Mouse (Mus musculus): ENCODE measurements around the gene Pigl. TPM values are rescaled to one million over a fixed set of nuclear protein-coding genes. Genes with fewer than 3 reads are reported as not detected.
"Not testable (repeated sequence)": the region's sequence is repeated elsewhere in the genome, so short reads cannot be mapped to it uniquely, and the experiment has no call there.

Gene Pigl
- polyA plus RNA-seq, 1 experiment from 2014 or later, result 12.4 TPM

DNA sequence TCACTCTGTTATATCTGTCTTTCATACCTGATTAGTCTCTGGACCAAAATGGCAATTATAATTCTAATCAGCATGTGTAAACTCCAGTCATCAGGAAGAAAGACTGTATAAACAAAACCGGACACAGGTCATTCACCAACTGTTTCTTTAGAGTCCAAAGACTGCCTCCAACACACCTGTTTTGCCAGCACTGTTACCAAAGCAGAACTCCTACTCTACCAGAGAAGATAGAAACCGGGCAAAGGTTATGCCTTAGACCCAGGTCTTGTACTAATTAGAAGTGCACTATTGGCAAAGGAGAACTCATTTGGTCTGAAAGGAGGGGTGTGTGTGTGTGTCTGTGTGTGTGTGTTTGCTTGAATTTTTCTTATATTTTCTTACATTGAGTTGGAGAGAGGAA lies 42.3 kb downstream of the Pigl start:
- Histone ChIP-seq H3K4me3 (replicated peaks) (no peak overlapping the region), H3K27ac (no peak overlapping the region), H3K4me1 (peaks cover 3% of the 10 kb centered on the region), H3K27me3 (no peaks in the 10 kb centered on the region), H3K9ac (no peak overlapping the region), H3K4me2 (no peak overlapping the region), H3K36me3 (no peaks in the 10 kb centered on the region), H3K9me3 (replicated peaks) (no peaks in the 10 kb centered on the region)
- ATAC-seq (replicated peaks; ENCODE audit: low FRiP score), result no peak
- 86% methylated on average over 2 of the region's 2 CpGs for WGBS

GRCm38 (mm10) chr11:62507683-62508082 lies 49.4 kb downstream of the Pigl start:
- no peaks in the 10 kb centered on the region for H3K27me3 ChIP-seq
- WGBS, result 79% methylated on average over 4 of the region's 4 CpGs
- H3K9me3 ChIP-seq (replicated peaks), result no peaks in the 10 kb centered on the region

DNA sequence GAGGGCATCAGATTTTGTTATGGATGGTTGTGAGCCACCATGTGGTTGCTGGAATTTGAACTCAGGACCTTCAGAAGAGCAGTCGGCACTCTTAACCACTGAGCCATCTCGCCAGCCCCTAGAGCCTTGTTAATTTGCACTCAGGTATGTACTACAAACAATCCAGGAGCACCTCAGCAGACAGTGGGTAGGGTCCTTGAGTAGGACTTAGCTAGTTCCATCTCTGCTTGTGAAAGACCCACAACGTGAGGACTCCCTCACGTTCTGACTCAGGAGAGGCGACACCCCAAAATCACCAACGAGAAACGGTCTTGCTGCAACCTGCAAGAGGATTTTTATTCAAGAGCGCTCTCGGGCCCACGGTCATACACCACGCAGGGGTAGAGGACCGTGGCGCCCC lies 50.1 kb downstream of the Pigl start:
- H3K27ac ChIP-seq; H3K9me3 ChIP-seq (replicated peaks); H3K9ac ChIP-seq; H3K36me3 ChIP-seq; H3K27me3 ChIP-seq; H3K4me3 ChIP-seq (replicated peaks); H3K4me2 ChIP-seq; ATAC-seq (replicated peaks; ENCODE audit: low FRiP score); H3K4me1 ChIP-seq: not testable (repeated sequence)
- WGBS, result 98% methylated on average over 13 of the region's 13 CpGs

More at GRCm38 (mm10) chr11:62507683-62508082, 49.4 kb downstream of the Pigl start:
- Histone ChIP-seq H3K4me3 (replicated peaks) (no peak overlapping the region), H3K36me3 (peaks cover 2% of the 10 kb centered on the region; the same call in 1 of the 2 replicates), H3K27ac (no peak overlapping the region), H3K9ac (no peak overlapping the region), H3K4me2 (no peak overlapping the region), H3K4me1 (no peaks in the 10 kb centered on the region)
- ATAC-seq (replicated peaks; ENCODE audit: low FRiP score), result no peak

DNA sequence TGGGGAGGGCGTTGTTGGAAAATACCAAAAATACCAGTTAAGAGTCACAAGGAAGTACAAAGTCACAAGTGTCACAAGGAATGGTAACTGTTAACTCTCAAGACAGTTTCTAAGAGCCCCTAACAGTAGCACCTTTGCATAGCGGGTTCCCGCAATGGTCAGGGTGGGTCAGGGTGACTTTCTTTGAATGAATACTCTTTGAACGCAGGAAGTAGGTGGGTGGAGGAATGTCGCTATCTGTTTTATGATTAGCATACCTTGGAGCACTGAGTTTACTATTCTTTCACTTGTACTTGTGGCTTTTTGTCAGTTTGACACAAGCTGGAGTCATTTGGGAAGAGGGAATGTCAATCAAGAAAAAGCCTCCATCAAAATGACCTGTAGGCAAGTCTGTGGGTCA lies 50.6 kb downstream of the Pigl start:
- H3K9ac ChIP-seq, result not testable (repeated sequence)
- WGBS, result 90% methylated on average over 5 of the region's 5 CpGs

DNA sequence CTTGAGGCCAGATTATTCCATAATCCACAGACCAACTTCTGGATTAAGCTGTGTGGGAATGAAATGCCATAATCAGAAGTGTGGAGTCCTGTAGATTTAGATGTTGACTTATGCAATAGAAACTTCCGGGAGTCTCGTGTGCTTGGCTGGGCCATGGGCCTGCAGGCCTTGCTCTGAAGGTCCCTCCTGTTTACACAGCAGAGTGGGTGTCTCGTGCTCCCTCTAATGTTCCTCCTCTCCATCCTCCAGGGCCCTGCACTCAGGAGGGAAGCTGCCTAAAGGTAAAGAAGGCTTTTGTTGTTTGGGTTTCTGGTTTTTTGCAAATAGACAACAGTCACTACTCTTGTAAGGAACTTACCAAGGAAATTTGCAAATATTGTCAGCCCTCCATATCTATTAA lies 51.3 kb downstream of the Pigl start:
- H3K4me3 ChIP-seq (replicated peaks), result no peak overlapping the region
- ATAC-seq (replicated peaks; ENCODE audit: low FRiP score), result no peak
- H3K4me2 ChIP-seq, result no peak overlapping the region
- peaks cover 4% of the 10 kb centered on the region; the same call in 1 of the 2 replicates for H3K36me3 ChIP-seq
- H3K27ac ChIP-seq, result no peak overlapping the region
- no peaks in the 10 kb centered on the region for H3K27me3 ChIP-seq
- WGBS, result 68% methylated on average over 3 of the region's 3 CpGs
- no peaks in the 10 kb centered on the region for H3K4me1 ChIP-seq
- H3K9ac ChIP-seq, result no peak overlapping the region
- H3K9me3 ChIP-seq (replicated peaks), result no peaks in the 10 kb centered on the region

More for the DNA sequence above, 50.6 kb downstream of the Pigl start:
- not testable (repeated sequence) for H3K36me3 ChIP-seq; H3K4me2 ChIP-seq; H3K27ac ChIP-seq; H3K9me3 ChIP-seq (replicated peaks); ATAC-seq (replicated peaks; ENCODE audit: low FRiP score); H3K4me1 ChIP-seq; H3K27me3 ChIP-seq; H3K4me3 ChIP-seq (replicated peaks)

DNA sequence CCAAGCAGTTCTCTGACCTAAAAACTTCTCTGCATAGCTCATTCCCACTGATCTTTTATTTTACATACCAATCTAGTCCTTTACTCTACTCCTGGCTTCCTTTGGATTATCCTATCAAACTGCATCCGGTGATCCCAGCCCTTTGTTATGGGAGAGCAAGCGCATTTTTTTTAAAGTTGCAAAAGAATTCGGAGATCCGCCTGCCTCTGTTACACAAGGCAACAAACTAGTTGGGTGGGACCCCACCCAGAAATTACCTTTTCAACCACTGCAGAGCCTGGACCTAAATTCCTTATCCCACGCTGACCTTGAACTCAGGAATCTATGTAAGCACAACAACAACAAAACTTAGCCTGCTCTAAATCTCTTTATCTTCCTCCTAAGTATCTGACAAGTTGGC lies 52.7 kb downstream of the Pigl start:
- no peak overlapping the region for H3K4me2 ChIP-seq
- no peaks in the 10 kb centered on the region for H3K9me3 ChIP-seq (replicated peaks)
- no peak for ATAC-seq (replicated peaks; ENCODE audit: low FRiP score)
- 90% methylated on average over 5 of the region's 5 CpGs for WGBS
- H3K27ac ChIP-seq, result no peak overlapping the region
- no peaks in the 10 kb centered on the region for H3K27me3 ChIP-seq
- H3K9ac ChIP-seq, result no peak overlapping the region
- no peaks in the 10 kb centered on the region for H3K4me1 ChIP-seq
- peaks cover 4% of the 10 kb centered on the region; the same call in 1 of the 2 replicates for H3K36me3 ChIP-seq
- H3K4me3 ChIP-seq (replicated peaks), result no peak overlapping the region

GRCm38 (mm10) chr11:62511444-62512202 lies 53.4 kb downstream of the Pigl start:
- Histone ChIP-seq H3K4me2 (no peak overlapping the region), H3K4me1 (no peaks in the 10 kb centered on the region)

DNA sequence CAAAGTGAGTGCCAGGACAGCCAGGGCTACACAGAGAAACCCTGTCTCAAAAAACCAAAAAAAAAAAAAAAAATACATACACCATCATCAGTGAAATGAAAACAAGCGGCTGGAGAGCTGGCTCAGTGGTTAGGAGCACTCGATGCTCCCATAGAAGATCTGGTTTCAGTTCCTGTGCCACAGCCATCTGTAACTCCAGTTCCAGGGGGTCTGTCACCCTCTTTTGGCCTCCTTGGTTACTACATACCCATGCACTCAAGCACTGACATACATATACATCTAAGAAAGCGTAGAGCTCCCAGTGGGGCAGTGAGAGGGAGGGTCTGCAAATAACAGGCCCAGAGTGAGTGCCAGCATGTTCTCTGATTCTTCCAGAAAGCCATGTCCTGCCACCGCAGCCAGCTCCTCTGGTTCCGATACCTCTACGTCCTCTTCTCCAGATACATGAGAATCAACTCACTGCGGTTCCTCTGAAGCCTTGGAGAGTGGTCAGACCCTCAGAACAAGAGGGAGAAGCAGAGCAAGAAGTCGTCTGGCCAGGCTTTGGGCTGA lies 54.3 kb downstream of the Pigl start:
- ATAC-seq (replicated peaks; ENCODE audit: low FRiP score), result no peak
- Histone ChIP-seq H3K27ac (no peak overlapping the region), H3K27me3 (no peaks in the 10 kb centered on the region), H3K4me3 (replicated peaks) (no peak overlapping the region), H3K4me1 (no peaks in the 10 kb centered on the region), H3K36me3 (peaks cover 4% of the 10 kb centered on the region; the same call in 1 of the 2 replicates), H3K9ac (no peak overlapping the region), H3K9me3 (replicated peaks) (no peaks in the 10 kb centered on the region), H3K4me2 (no peak overlapping the region)
- WGBS, result 87% methylated on average over 8 of the region's 8 CpGs

More at GRCm38 (mm10) chr11:62511444-62512202, 53.4 kb downstream of the Pigl start:
- Histone ChIP-seq H3K4me3 (replicated peaks) (no peak overlapping the region), H3K9ac (no peak overlapping the region), H3K27me3 (no peaks in the 10 kb centered on the region), H3K36me3 (peaks cover 4% of the 10 kb centered on the region; the same call in 1 of the 2 replicates), H3K9me3 (replicated peaks) (no peaks in the 10 kb centered on the region), H3K27ac (no peak overlapping the region)
- ATAC-seq (replicated peaks; ENCODE audit: low FRiP score), result no peak
- WGBS, result 84% methylated on average over 13 of the region's 13 CpGs

DNA sequence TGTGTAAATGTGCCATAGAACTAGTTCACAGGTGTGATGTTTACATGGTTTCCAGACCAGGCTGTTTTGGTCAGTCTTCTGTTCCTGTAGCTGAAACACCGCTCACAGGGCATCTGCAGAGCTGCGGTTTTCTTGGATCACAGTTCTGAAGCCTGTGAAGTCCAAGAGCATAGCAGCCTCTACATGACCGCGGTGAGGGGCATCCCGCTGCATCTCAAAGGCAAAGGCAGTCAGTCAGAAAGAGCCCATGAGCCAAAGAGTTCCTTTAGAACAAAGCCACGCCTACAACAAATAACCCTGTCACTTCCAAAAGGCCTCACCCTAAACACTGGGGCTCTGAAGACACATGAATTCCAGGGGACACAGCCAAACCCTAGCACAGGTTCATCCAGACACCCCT lies 55.1 kb downstream of the Pigl start:
- ATAC-seq (replicated peaks; ENCODE audit: low FRiP score), result no peak
- no peaks in the 10 kb centered on the region for H3K27me3 ChIP-seq
- H3K4me1 ChIP-seq, result no peaks in the 10 kb centered on the region
- H3K4me2 ChIP-seq, result no peak overlapping the region
- H3K36me3 ChIP-seq, result peaks cover 4% of the 10 kb centered on the region; the same call in 1 of the 2 replicates
- no peak overlapping the region for H3K4me3 ChIP-seq (replicated peaks)
- H3K27ac ChIP-seq, result no peak overlapping the region
- WGBS, result 81% methylated on average over 6 of the region's 6 CpGs
- H3K9me3 ChIP-seq (replicated peaks), result no peaks in the 10 kb centered on the region
- no peak overlapping the region for H3K9ac ChIP-seq

DNA sequence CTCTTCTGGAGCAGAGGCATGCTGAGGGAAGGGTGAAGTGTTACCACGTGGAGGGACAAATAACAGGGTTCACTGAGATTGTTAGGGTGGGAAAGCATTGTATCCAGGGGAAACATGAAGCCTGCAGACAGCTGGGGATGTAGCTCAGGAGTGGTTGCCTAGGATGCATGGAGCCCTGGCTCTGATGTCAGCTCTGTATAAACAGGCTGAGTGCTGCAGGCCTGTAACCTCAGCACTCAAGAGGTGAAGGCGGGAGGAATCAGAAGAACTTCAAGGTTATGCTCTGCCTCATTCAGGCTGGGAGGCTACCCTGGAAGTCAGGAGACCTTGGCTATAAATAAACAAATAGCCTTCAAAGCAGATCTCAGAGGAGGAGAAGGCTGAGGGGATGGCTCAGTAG lies 60.7 kb downstream of the Pigl start:
- H3K4me1 ChIP-seq, result no peaks in the 10 kb centered on the region
- H3K9ac ChIP-seq, result no peak overlapping the region
- H3K9me3 ChIP-seq (replicated peaks), result no peaks in the 10 kb centered on the region
- H3K36me3 ChIP-seq, result no peaks in the 10 kb centered on the region
- H3K27me3 ChIP-seq, result no peaks in the 10 kb centered on the region
- no peak overlapping the region for H3K4me2 ChIP-seq
- ATAC-seq (replicated peaks; ENCODE audit: low FRiP score), result peak; percentile 90
- WGBS, result 24% methylated on average over 2 of the region's 2 CpGs
- H3K27ac ChIP-seq, result peak overlapping the region; percentile 28
- no peak overlapping the region for H3K4me3 ChIP-seq (replicated peaks)

DNA sequence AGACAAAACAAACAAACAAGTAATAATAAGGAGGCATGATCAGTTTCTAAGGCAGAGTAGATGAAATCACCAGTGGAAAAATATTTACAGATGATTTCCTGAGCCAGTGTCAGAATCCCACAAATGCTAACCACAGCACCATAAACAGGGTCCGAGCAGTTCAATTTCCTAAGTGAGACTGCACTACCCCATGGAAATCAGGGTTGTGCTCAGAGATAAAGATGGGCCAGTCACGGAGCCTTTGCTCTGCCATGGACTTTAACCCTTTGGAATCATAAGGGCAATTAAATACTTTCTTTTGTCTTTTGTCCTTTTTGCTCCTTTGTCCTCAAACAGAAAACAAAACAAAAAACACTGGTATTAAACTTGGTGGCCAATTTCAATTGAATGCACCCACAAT lies 64.0 kb downstream of the Pigl start:
- H3K27ac ChIP-seq, result no peak overlapping the region
- WGBS, result 61% methylated on average over 2 of the region's 2 CpGs
- no peak overlapping the region for H3K4me3 ChIP-seq (replicated peaks)
- no peak overlapping the region for H3K9ac ChIP-seq
- no peaks in the 10 kb centered on the region for H3K27me3 ChIP-seq
- H3K36me3 ChIP-seq, result no peaks in the 10 kb centered on the region
- no peaks in the 10 kb centered on the region for H3K9me3 ChIP-seq (replicated peaks)
- ATAC-seq (replicated peaks; ENCODE audit: low FRiP score), result no peak
- H3K4me2 ChIP-seq, result no peak overlapping the region
- H3K4me1 ChIP-seq, result no peaks in the 10 kb centered on the region

DNA sequence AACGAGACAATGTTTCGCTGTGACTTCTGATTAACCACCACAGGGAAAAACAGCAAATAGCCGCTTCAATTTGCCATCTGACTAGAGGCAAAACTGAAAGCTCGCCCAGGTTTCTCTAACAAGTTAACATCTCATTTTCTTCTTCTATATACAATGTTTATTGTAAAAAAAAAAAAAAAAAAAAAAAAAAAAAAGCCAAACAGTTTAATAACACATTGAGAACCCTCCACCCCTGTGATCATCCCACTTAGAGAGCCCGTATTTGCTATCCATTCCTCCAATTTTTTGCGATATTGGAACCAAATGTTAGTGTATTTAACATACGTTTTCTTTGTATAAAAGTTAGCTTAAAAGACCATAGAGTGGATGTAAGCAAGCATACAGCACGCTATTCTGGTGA lies 78.8 kb downstream of the Pigl start:
- no peak overlapping the region for H3K27ac ChIP-seq
- H3K4me1 ChIP-seq, result peaks cover 16% of the 10 kb centered on the region; the same call in 1 of the 2 replicates
- no peak overlapping the region for H3K9ac ChIP-seq
- 87% methylated on average over 8 of the region's 8 CpGs for WGBS
- H3K27me3 ChIP-seq, result peaks cover 11% of the 10 kb centered on the region
- no peaks in the 10 kb centered on the region for H3K9me3 ChIP-seq (replicated peaks)
- H3K36me3 ChIP-seq, result no peaks in the 10 kb centered on the region
- no peak for ATAC-seq (replicated peaks; ENCODE audit: low FRiP score)
- no peak overlapping the region for H3K4me3 ChIP-seq (replicated peaks)
- H3K4me2 ChIP-seq, result peak overlapping the region; percentile 98; the same call in 1 of the 2 replicates
